Mouse (Mus musculus) myocyte (in vitro differentiated cells): ENCODE measurements around the gene Mab21l1.

Source experiments
- MAX ChIP-seq: IDR thresholded peaks from one replicate; pipeline ENCODE4 v1.6.1; 2011; ENCODE audit warnings: low read depth, mild to moderate bottlenecking, control low read depth
- MYOG ChIP-seq, 3 experiments: IDR thresholded peaks; one replicate each; pipeline ENCODE4 v1.6.1; 2011; ENCODE audit warnings: control low read depth in 2 of 3, low read depth in 2 of 3, mild to moderate bottlenecking in 2 of 3; ENCODE audit not compliant: insufficient read length in 2 of 3, control insufficient read depth in 1 of 3, insufficient read depth in 1 of 3
- POLR2A ChIP-seq: IDR thresholded peaks from one replicate; pipeline ENCODE4 v1.6.1; 2011; ENCODE audit warnings: low read depth, mild to moderate bottlenecking, control low read depth, moderate library complexity; ENCODE audit not compliant: insufficient read length
- POLR2AphosphoS2 ChIP-seq: IDR thresholded peaks from one replicate; pipeline ENCODE4 v1.6.1; 2011; ENCODE audit warnings: low read depth, control low read depth; ENCODE audit not compliant: insufficient read length
- TCF12 ChIP-seq: IDR thresholded peaks from one replicate; pipeline ENCODE4 v1.6.1; 2011; ENCODE audit warnings: mild to moderate bottlenecking, control low read depth; ENCODE audit not compliant: poor library complexity, insufficient read depth, severe bottlenecking
- TCF3 ChIP-seq: IDR thresholded peaks from one replicate; pipeline ENCODE4 v1.6.1; 2011; ENCODE audit warnings: low read depth, control low read depth; ENCODE audit not compliant: insufficient read length

- TF ChIP-seq POLR2A = no peak
- TF ChIP-seq TCF12 = no peak
- TF ChIP-seq TCF3 = no peak
- TF ChIP-seq MAX = no peak
- no peak for TF ChIP-seq POLR2AphosphoS2
- TF ChIP-seq MYOG (IDR thresholded peaks at IDR 0.05; ENCODE audit: control insufficient read depth in 1 of 3, insufficient read depth in 1 of 3, insufficient read length in 2 of 3, low read depth in 2 of 3) = no peak
Measured at GRCm38 (mm10) chr3:55790609-55791008, 8.3 kb downstream of the Mab21l1 start.
